Mouse (Mus musculus): Measurements from ENCODE around the gene Tns3. TPM values are rescaled to one million over a fixed set of nuclear protein-coding genes. Genes with fewer than 3 reads are reported as not detected.

Gene Tns3
- polyA plus RNA-seq (2012; rRNA removed), result 8.8 and 8.9 TPM in 2 replicates

DNA sequence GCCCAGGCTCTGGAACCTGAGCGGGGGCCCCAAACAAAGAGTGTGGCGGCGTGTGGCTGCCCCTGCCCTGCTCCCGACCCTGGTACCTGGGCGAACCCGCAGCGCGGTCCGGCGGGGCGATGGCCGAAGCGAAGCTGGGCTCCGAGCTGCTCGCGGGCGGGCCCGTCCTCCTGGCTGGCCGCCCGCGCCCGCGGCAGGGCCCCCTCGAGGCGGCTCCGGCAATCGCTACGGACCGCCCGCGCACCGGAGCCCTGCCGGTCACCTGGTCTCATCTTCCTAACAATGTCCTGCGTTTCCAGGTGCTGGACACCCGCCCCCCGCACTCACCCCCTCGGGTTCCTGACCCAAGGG, at the start of gene Tns3:
Tns3 (minus strand) TSS at position 143 of the 351 bp plus-strand sequence.

All from central nervous system, embryonic 18 days (tissue).